Comparison of ENCODE assay signal across 8 mouse cellular contexts in genomic region chr2:152293727-152294475, GRCm38 (mm10). TPM values are rescaled to one million over a fixed set of nuclear protein-coding genes. Genes with fewer than 3 reads are reported as not detected.
A peak's percentile ranks its signal among the peaks of the same experiment; 100 is the strongest.
DNase-seq lines count a peak whose midpoint lies in the region; ATAC-seq and TF ChIP-seq lines count a peak whose summit lies in the region.

Tbc1d20 (plus strand) TSS chr2:152293828.

- under 1% methylated on average over 65 of the region's 70 CpGs for WGBS in hindbrain, embryonic 14.5 days

- DNase-seq in Patski (ENCODE audit: low read depth, low spot score): peak; percentile 46
- DNase-seq in cerebellum, postnatal 14 days: peak; percentile 92 to 95
- DNase-seq in frontal cortex, postnatal 25 days (ENCODE audit: low spot score in 2 of 2): peak; percentile 67 to 79
- DNase-seq in hindbrain, embryonic 14.5 days (ENCODE audit: low spot score): peak; percentile 92
- DNase-seq in layer of hippocampus, postnatal 36 days: peak; percentile 89 to 92
- peak; percentile 91 for DNase-seq in lung, postnatal 36 days
- peak; percentile 94 for DNase-seq in retina, postnatal 1 day
- DNase-seq in urinary bladder, adult 18-20 months (ENCODE audit: low spot score in 2 of 2): peak; percentile 87 to 91

- peak within 1 kb of the TSS; percentile 87 for H3K4me3 ChIP-seq in hindbrain, embryonic 14.5 days (replicated peaks; ENCODE audit: low read length)

- peak; percentile 95 for ATAC-seq in Patski
- ATAC-seq in hindbrain, embryonic 14.5 days (ENCODE audit: low FRiP score): peak; percentile 97

- POLR2A ChIA-PET in Patski (lab: Charles Lee): interaction anchor here (0.8 to 1.3 kb wide), 4 partner anchors 22 to 72 kb away, joined by 3 read pairs; no protein-coding TSS in a partner anchor

- H3K9ac ChIP-seq in hindbrain, embryonic 14.5 days: peak within 1 kb of the TSS; percentile 92

- peak within 1 kb of the TSS; percentile 82 for H3K4me2 ChIP-seq in hindbrain, embryonic 14.5 days (replicated peaks)

- H3K27me3 ChIP-seq in Patski: no peaks in the 10 kb centered on the region
- no peaks in the 10 kb centered on the region for H3K27me3 ChIP-seq in hindbrain, embryonic 14.5 days (ENCODE audit: control insufficient read depth, insufficient read depth, low read length)

- H3K9me3 ChIP-seq in hindbrain, embryonic 14.5 days (ENCODE audit: control insufficient read depth, low read length): no peaks in the 10 kb centered on the region

- in situ Hi-C loops in Patski (cut with MboI; ENCODE audit: low pct_unique_long_range_greater_than_20kb): no loop called here

- peak within 1 kb of the TSS; percentile 88 for H3K27ac ChIP-seq in hindbrain, embryonic 14.5 days

- H3K4me1 ChIP-seq in hindbrain, embryonic 14.5 days (replicated peaks; ENCODE audit: control insufficient read depth, insufficient read depth, low read length): peaks cover 18% of the 10 kb centered on the region

- TF ChIP-seq CTCF in Patski (IDR thresholded peaks at IDR 0.05): no peak

- CTCF ChIA-PET in Patski (lab: Charles Lee): interaction anchor here (1.2 to 2.2 kb wide), 3 partner anchors 11 to 69 kb away, joined by 4 to 6 read pairs (median 5); partner anchors contain the start of gene Trib3

- H3K36me3 ChIP-seq in hindbrain, embryonic 14.5 days (replicated peaks; ENCODE audit: control insufficient read depth, insufficient read depth): no peaks in the 10 kb centered on the region

RNA-seq across cellular contexts. Expression of gene Tbc1d20, which starts in this region (rescaled TPM):
- 71.4 TPM for polyA plus RNA-seq in Patski (2021)
- polyA plus RNA-seq in hindbrain, embryonic 14.5 days (2014; fragmentation: Nextera tagmentation; extraction: Ambion mirVana): 24.4 and 31.4 TPM in 2 replicates
- total RNA-seq in layer of hippocampus, postnatal 36 days (2021): 10 to 100 TPM; 51.6 to 51.7 TPM

Comparison
In these comparisons a context has a peak if more than half of its experiments do, and no peak if none do; other contexts are left out.
1. Peak in every context shown above with its lines: DNase-seq, ATAC-seq, H3K4me3 ChIP-seq and H3K27ac ChIP-seq.